Mouse (Mus musculus): ENCODE measurements around the gene Mmp13. TPM values are rescaled to one million over a fixed set of nuclear protein-coding genes. Genes with fewer than 3 reads are reported as not detected.

The Mmp13 gene
- polyA plus RNA-seq, 1 experiment: not detected

GRCm38 (mm10) chr9:7289901-7290300, 17.6 kb downstream of the Mmp13 start:
- no peaks in the 10 kb centered on the region for H3K36me3 ChIP-seq (ENCODE audit: control insufficient read depth)
- H3K27me3 ChIP-seq (ENCODE audit: control insufficient read depth): no peaks in the 10 kb centered on the region
- TF ChIP-seq TAL1 (IDR thresholded peaks at IDR 0.05; ENCODE audit: low read length) (no peak), GATA1 (IDR thresholded peaks at IDR 0.05; ENCODE audit: low read length) (no peak)
- H3K4me3 ChIP-seq (replicated peaks): no peak overlapping the region
- no peaks in the 10 kb centered on the region for H3K4me1 ChIP-seq (ENCODE audit: control insufficient read depth)
- H3K9me3 ChIP-seq (ENCODE audit: control insufficient read depth, low read length): no peaks in the 10 kb centered on the region

DNA sequence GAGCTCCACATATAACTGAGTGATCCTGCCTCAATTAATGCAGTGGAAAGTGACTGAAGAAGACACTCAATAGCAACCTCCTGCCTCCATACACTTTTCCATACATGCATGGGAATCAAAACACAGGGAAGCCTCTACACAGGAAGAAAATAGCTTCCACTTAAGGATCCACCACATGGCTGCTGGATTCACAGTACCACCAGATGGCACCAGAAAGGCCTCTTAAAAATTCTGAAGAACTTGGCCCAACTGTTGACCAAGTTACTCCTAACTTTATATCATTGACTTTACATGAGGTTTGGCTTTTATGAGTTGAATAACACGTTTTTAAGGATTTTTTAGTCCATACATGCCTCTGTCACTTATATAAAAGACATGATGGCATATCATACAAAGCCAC, 19.8 kb downstream of the Mmp13 start:
- H3K4me3 ChIP-seq (replicated peaks): no peak overlapping the region
- H3K27me3 ChIP-seq (ENCODE audit: control insufficient read depth): no peaks in the 10 kb centered on the region
- TF ChIP-seq TAL1 (IDR thresholded peaks at IDR 0.05; ENCODE audit: low read length) (no peak), GATA1 (IDR thresholded peaks at IDR 0.05; ENCODE audit: low read length) (no peak)
- H3K9me3 ChIP-seq (ENCODE audit: control insufficient read depth, low read length): no peaks in the 10 kb centered on the region
- no peaks in the 10 kb centered on the region for H3K36me3 ChIP-seq (ENCODE audit: control insufficient read depth)
- no peaks in the 10 kb centered on the region for H3K4me1 ChIP-seq (ENCODE audit: control insufficient read depth)

DNA sequence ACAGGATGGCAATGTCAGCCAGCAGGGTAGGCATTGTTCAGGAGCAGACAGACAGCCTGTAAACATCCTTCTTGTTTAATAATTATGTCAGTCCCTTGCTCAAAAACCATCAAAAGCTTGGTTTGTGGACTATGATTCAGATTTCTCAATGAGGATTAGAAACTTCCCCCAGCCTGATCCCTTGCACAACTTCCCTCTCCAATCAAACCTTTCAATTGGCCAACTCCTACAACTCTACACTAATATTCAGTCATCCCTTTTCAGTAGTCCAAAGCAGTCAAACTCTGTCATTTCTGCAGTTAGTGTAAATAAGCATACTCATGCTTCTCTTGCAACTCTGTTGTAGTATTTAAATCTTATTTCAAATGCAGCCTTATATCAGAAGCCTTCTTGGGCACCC, 59.5 kb downstream of the Mmp13 start:
- H3K36me3 ChIP-seq (ENCODE audit: control insufficient read depth): no peaks in the 10 kb centered on the region
- no peaks in the 10 kb centered on the region for H3K9me3 ChIP-seq (ENCODE audit: control insufficient read depth, low read length)
- no peaks in the 10 kb centered on the region for H3K4me1 ChIP-seq (ENCODE audit: control insufficient read depth)
- no peaks in the 10 kb centered on the region for H3K27me3 ChIP-seq (ENCODE audit: control insufficient read depth)
- TF ChIP-seq TAL1 (IDR thresholded peaks at IDR 0.05; ENCODE audit: low read length) (no peak), GATA1 (IDR thresholded peaks at IDR 0.05; ENCODE audit: low read length) (no peak)
- no peak overlapping the region for H3K4me3 ChIP-seq (replicated peaks)

Other genes starting within 250 kb of the Mmp13 start
- 0.03 TPM in 1 of 2 replicates, not detected in the other for gene Dync2h1, start 88.1 kb upstream of the Mmp13 start, polyA plus RNA-seq (2012)
- 6.6 and 10.5 TPM in 2 replicates for gene Dcun1d5, start 88.0 kb upstream of the Mmp13 start, polyA plus RNA-seq (2012)
- gene Mmp12, start 71.9 kb downstream of the Mmp13 start, polyA plus RNA-seq (2012): not detected in 2 replicates
- not detected in 2 replicates for gene Mmp1b, start 115.5 kb downstream of the Mmp13 start, polyA plus RNA-seq (2012)
- not detected in 2 replicates for gene Mmp3, start 173.3 kb downstream of the Mmp13 start, polyA plus RNA-seq (2012)
- gene Mmp10, start 229.8 kb downstream of the Mmp13 start, polyA plus RNA-seq (2012): not detected in 2 replicates